Mouse (Mus musculus) E14TG2a.4 (cell line): ENCODE measurements around the gene Grin3a.

Experiments
- H3K27me3 ChIP-seq: 2 replicates; pipeline ENCODE4 v1.6.1; 2014; ENCODE audit warnings: low read length, control low read depth; ENCODE audit not compliant: insufficient read depth
- H3K36me3 ChIP-seq: 2 replicates; pipeline ENCODE4 v1.6.1; 2014; ENCODE audit warnings: low read length, control low read depth; ENCODE audit not compliant: insufficient read depth
- H3K4me1 ChIP-seq: replicated peaks from 2 replicates; pipeline ENCODE4 v1.6.1; 2014; ENCODE audit warnings: low read depth, low read length, control low read depth
- H3K4me3 ChIP-seq: replicated peaks from 2 replicates; pipeline ENCODE4 v1.5.1; 2014; ENCODE audit warnings: mild to moderate bottlenecking, low read length
- H3K9me3 ChIP-seq: 2 replicates; pipeline ENCODE4 v1.6.1; 2014; ENCODE audit warnings: low read length, control low read depth
- CTCF ChIP-seq: conservative IDR thresholded peaks from 2 replicates; pipeline ENCODE4 v1.5.1; 2014; ENCODE audit warnings: low read length
- NANOG ChIP-seq: IDR thresholded peaks from 2 replicates; pipeline ENCODE4 v1.6.1; 2014; ENCODE audit warnings: borderline replicate concordance, low read length, mixed read lengths
- POU5F1 ChIP-seq: IDR thresholded peaks from 2 replicates; pipeline ENCODE4 v1.6.1; 2014; ENCODE audit warnings: low read length, borderline replicate concordance

The Grin3a gene

DNA sequence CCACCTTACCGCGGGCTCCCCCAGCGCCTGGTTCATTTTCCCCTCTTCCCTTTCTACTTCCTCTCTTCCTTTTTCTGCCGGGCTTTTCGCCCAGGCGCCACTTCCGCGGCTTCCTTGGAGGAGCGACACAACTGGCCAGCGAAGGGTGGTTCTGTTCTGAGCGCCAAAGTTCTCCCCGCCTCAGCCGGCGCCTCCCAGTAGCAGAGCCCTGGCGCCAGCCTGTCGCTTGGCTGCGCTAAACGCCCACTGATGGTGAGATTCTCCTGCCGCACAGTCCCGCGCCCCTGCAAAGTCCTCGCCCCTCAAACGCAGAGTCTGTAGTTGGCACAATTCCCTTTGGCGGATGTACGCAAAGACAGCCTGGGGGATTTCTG, at the start of gene Grin3a:
Grin3a (minus strand) TSS at position 133 of the 374 bp plus-strand sequence.
- no peaks in the 10 kb centered on the region for H3K9me3 ChIP-seq
- peak within 1 kb of the TSS; percentile 83 for H3K4me3 ChIP-seq
- peaks cover 66% of the 10 kb centered on the region for H3K27me3 ChIP-seq
- TF ChIP-seq POU5F1 (no peak), NANOG (no peak), CTCF (0 out of 2 replicates have a peak, but pooled peaks have one; percentile 11)
- H3K36me3 ChIP-seq, result no peaks in the 10 kb centered on the region
- peaks cover 5% of the 10 kb centered on the region for H3K4me1 ChIP-seq

DNA sequence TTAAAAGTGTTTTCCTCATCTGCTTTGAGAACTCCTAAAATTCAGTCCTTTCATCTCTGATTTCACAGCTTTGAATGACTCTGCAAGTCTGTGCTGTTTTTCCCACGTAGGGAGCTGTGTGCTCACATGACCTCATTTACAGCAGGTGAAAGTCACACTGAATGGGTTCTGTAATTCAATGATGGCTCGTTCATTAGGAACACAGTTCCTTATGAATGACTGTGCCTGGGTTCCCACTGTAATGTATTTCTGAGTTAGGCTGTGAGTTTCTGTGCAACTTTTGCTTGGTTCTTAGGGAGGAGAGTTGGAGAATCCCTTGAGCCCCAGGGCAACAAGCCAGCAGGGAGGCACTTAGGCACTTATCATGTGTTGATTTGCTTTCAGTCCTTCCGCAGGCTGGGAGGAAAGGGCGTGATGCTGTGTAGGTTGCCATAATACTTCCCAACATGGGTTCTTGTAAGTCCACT, 46.3 kb upstream of the Grin3a start:
- TF ChIP-seq POU5F1 (no peak), CTCF (no peak), NANOG (peak; percentile 78; the same call in 1 of the 2 replicates)
- Histone ChIP-seq H3K9me3 (no peaks in the 10 kb centered on the region), H3K4me3 (no peak overlapping the region)

DNA sequence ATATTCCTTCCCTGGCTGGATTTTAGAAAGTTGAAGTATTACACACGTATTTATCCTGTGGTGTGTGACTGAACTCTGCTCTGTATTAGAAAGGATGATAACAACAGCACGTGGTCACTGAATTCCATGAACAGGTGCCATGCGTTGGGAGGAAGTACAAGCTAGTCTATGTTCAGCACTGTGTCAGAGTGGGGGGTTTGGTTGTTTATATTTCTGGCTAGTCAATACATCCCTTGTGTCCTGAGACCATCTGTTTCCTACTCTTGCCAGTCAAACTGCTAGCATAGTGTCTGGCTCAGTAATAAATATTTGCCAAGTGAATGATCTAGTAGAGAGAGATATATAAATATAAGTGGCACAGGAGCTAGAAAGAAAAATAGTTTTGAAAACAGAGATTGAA, 31.5 kb upstream of the Grin3a start:
- Histone ChIP-seq H3K27me3 (no peaks in the 10 kb centered on the region), H3K9me3 (no peaks in the 10 kb centered on the region), H3K4me3 (no peak overlapping the region), H3K4me1 (no peaks in the 10 kb centered on the region), H3K36me3 (no peaks in the 10 kb centered on the region)
- TF ChIP-seq CTCF (no peak), POU5F1 (no peak), NANOG (no peak)

More for the DNA sequence above, 46.3 kb upstream of the Grin3a start:
- H3K36me3 ChIP-seq, result no peaks in the 10 kb centered on the region
- H3K27me3 ChIP-seq, result no peaks in the 10 kb centered on the region
- H3K4me1 ChIP-seq, result peaks cover 6% of the 10 kb centered on the region

DNA sequence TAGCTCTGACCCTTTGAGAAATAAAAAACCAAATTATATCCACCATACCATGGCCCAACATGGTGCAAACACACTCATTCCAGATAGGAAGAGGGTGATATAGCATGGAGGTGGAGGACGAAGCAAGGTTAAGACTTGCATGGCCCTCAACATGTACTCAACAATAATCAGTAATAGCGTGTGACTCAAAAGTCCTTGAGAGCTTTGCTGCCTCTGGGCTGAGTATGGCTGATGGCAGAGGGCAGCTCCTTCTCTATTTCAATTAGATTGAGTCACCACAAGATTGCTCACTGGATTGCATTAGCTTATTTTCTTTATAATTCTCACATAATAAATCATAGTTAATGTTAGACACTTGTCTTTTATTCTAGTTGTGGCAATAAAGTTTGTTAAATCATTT, 15.1 kb upstream of the Grin3a start:
- Histone ChIP-seq H3K9me3 (no peaks in the 10 kb centered on the region), H3K4me1 (no peaks in the 10 kb centered on the region), H3K4me3 (no peak overlapping the region), H3K27me3 (no peaks in the 10 kb centered on the region), H3K36me3 (no peaks in the 10 kb centered on the region)
- TF ChIP-seq NANOG, result no peak
- TF ChIP-seq CTCF, result no peak
- no peak for TF ChIP-seq POU5F1

DNA sequence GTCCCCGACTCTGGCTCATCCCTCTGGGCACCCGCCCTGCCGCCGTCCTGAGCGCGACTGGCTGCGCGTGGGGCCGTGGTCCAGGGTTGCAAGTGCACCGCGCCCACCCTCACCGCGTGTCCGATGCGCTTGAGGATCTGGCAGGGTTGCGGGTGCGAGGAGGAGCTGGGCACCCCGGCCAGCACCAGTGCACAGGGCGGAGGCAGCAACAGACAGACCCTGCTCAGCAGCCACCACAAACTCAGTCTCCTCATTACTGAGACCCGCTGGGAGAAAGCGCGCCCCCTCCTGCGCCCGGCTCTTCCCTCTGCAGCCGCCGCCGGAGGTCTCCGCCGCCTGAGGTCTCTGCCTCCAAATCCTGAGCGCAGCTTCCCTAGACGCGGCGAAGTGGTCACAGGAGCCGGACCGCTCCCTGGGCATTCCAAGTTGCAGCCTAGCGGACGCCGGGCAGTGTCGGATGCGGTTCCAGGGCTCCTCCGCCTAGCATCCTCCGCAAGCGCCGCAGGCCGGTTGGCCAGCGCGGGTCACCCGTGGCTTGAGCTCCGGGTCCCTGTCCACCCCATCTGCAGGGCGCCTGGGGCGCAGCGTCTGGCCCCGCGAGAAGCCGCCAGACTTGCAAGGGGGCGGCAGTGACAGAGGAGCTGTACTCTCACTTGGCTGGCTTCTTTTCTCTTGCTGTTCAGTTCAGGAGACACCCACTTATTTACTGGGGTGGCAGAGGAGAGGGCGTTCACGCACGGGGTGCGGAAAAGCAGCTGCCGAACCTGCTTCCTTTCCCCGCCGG, 524 bp downstream of the Grin3a start:
- peaks cover 66% of the 10 kb centered on the region for H3K27me3 ChIP-seq
- H3K4me3 ChIP-seq, result peak overlapping the region; percentile 83
- peaks cover 5% of the 10 kb centered on the region for H3K4me1 ChIP-seq
- H3K9me3 ChIP-seq, result no peaks in the 10 kb centered on the region
- TF ChIP-seq POU5F1 (no peak), CTCF (no peak), NANOG (no peak)
- no peaks in the 10 kb centered on the region for H3K36me3 ChIP-seq

DNA sequence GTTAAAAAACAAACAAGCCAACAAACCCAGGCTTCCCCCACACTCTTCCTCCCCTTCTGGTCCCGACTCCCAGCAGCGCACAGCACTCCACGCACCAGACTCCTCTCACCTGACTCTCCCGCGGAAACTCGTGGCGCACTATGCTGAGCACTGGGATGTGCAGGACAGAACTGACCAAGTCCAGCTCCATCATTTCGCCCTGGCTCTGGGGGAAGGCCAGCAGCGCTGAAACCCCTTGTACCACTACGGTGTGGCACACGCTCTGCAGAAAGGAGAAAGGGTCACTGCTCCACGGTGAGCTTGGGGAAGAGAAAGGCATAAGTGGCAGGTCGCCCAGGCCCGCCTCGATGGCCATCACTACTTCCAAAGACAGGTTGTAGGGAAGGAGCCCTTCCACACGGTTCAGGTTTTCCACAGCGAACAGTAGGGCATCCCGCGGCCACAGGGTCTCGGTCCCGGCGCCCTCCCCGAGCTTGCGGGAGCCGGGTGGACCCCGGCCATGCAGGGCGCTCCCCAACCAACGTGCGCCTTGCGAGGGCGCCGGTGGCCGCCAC, 1.2 kb downstream of the Grin3a start:
- Histone ChIP-seq H3K4me3 (peak overlapping the region; percentile 83), H3K9me3 (no peaks in the 10 kb centered on the region), H3K36me3 (no peaks in the 10 kb centered on the region), H3K4me1 (peaks cover 5% of the 10 kb centered on the region), H3K27me3 (peaks cover 66% of the 10 kb centered on the region)
- TF ChIP-seq NANOG (no peak), POU5F1 (no peak), CTCF (no peak)

DNA sequence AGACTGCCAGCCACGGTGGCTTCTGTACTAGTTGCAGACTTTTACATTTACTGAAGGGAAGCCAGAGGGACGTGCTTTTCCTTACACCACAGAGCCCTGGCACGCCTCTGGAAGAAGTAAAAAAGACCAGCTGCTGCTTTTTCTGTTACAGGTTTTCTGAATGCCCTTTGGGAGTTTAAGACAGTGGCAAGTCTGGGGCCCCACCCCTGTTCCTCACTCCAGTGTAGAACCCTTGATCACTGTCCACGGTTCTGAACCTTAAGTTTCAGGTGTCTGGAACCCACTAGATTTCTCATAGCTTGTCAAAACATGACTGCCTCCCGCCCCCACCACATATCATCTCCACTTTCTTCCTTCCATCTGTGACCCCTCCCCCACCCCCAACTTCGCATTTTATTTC, 1.8 kb downstream of the Grin3a start:
- H3K27me3 ChIP-seq, result peaks cover 60% of the 10 kb centered on the region
- H3K36me3 ChIP-seq, result no peaks in the 10 kb centered on the region
- no peaks in the 10 kb centered on the region for H3K9me3 ChIP-seq
- TF ChIP-seq POU5F1, result no peak
- TF ChIP-seq CTCF, result no peak
- no peak for TF ChIP-seq NANOG
- H3K4me3 ChIP-seq, result no peak overlapping the region
- peaks cover 5% of the 10 kb centered on the region for H3K4me1 ChIP-seq

DNA sequence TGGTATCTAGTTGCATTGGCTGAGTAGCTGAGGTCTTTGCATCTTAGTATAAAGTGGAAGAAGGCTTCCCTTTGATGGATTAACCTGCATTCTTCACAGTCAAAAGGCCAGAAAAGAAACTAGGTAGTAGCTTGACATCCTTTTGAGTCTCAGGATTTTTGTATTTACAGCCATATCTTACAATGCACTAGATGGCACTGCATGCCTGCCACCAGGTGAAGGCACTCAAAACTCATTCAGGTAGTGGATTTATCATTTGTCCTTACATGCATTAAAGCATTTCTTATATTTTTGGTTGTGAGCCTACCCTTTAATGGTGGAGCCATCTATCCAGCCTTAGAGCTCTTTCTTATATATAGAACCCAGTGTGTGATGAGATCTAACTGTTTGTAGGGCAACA, 13.5 kb downstream of the Grin3a start:
- H3K4me1 ChIP-seq, result no peaks in the 10 kb centered on the region
- TF ChIP-seq NANOG, result no peak
- no peak for TF ChIP-seq POU5F1
- TF ChIP-seq CTCF, result no peak
- no peaks in the 10 kb centered on the region for H3K36me3 ChIP-seq
- no peak overlapping the region for H3K4me3 ChIP-seq
- H3K9me3 ChIP-seq, result no peaks in the 10 kb centered on the region
- H3K27me3 ChIP-seq, result no peaks in the 10 kb centered on the region

DNA sequence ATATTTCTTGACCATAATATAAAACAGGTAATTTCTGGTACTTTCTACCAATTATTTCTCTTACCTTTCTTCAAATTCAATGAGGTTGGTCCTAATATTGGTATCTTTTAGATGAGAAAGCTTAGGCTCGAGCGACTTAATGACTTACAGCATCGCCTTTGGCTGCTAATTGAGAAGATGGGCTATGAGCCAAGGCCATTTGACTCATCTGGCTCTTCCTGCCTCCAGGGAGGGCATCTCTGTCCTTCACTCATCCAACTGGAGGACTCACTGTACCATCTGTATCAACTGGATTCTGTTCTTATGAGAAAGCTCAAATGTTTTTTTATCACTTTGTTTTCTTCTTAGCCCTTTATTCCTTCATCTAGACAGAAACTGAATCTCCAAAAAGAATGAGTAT, 31.7 kb downstream of the Grin3a start:
- Histone ChIP-seq H3K4me1 (no peaks in the 10 kb centered on the region), H3K27me3 (no peaks in the 10 kb centered on the region), H3K36me3 (no peaks in the 10 kb centered on the region), H3K9me3 (no peaks in the 10 kb centered on the region), H3K4me3 (no peak overlapping the region)
- TF ChIP-seq CTCF (no peak), POU5F1 (no peak), NANOG (no peak)

DNA sequence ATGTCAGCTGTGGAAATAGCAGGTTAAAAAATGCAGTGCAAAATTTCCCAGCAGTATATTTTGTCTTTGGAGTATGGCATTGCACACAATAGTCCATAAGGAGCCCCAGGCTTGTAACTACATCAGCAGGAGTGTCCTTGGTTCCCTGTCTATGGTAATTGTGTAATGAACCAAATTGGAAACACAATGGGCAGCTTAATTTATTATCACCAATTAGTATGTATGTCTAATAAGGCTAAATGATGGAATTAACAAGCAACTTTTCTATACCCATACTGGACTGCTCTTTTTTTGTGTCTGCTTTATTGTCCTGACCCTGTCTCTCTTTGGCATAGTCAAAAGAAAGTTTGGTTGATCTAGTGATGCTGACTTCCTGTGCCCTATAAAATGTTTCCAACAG, 38.8 kb downstream of the Grin3a start:
- no peaks in the 10 kb centered on the region for H3K9me3 ChIP-seq
- H3K36me3 ChIP-seq, result no peaks in the 10 kb centered on the region
- TF ChIP-seq NANOG (no peak), POU5F1 (no peak), CTCF (no peak)
- H3K4me3 ChIP-seq, result no peak overlapping the region
- no peaks in the 10 kb centered on the region for H3K27me3 ChIP-seq
- H3K4me1 ChIP-seq, result no peaks in the 10 kb centered on the region
